Mouse (Mus musculus) midbrain, embryonic 10.5 days (tissue): Measurements from ENCODE around the gene Cdc42se1. TPM values are rescaled to one million over a fixed set of nuclear protein-coding genes. Genes with fewer than 3 reads are reported as not detected.

Experiments used
- DNase-seq: peaks from one replicate; pipeline ENCODE4 v3.0.0-alpha.2; 2017; ENCODE audit warnings: low spot score
- H3K27ac ChIP-seq: fragments of 300-500 bp; sonication (generic); replicated peaks from 2 replicates; pipeline ENCODE4 v1.5.1; 2016; ENCODE audit warnings: mild to moderate bottlenecking
- H3K27me3 ChIP-seq: fragments of 300-500 bp; sonication (generic); 2 replicates; pipeline ENCODE4 v1.6.1; 2016; ENCODE audit warnings: low read depth, mild to moderate bottlenecking; ENCODE audit not compliant: poor library complexity, severe bottlenecking
- H3K36me3 ChIP-seq: fragments of 300-500 bp; sonication (generic); 2 replicates; pipeline ENCODE4 v1.6.1; 2016; ENCODE audit warnings: mild to moderate bottlenecking, moderate library complexity
- H3K4me1 ChIP-seq: fragments of 300-500 bp; sonication (generic); 2 replicates; pipeline ENCODE4 v1.6.1; 2016
- H3K4me3 ChIP-seq: fragments of 300-500 bp; sonication (generic); 2 replicates; pipeline ENCODE4 v1.5.1; 2016; ENCODE audit warnings: mild to moderate bottlenecking, moderate library complexity
- H3K9me3 ChIP-seq: fragments of 300-500 bp; sonication (generic); replicated peaks from 2 replicates; pipeline ENCODE4 v1.6.1; 2016; ENCODE audit warnings: mild to moderate bottlenecking
- WGBS: fragments of 180-500 bp; shearing (Covaris S2); methylation state at CpG from one replicate; pipeline ENCODE4 v1.1.7; 2016; 5-methylcytosine and 5-hydroxymethylcytosine counted together
- polyA plus RNA-seq: library from polyadenylated mRNA; unstranded; fragments of >200 nt; fragmentation: Nextera tagmentation; extraction: Ambion mirVana; gene quantifications from 2 replicates; pipeline ENCODE4 v1.2.1, GENCODE M21; 2016

Cdc42se1 gene
- polyA plus RNA-seq, 1 experiment from 2014 or later: 92.5 TPM

DNA sequence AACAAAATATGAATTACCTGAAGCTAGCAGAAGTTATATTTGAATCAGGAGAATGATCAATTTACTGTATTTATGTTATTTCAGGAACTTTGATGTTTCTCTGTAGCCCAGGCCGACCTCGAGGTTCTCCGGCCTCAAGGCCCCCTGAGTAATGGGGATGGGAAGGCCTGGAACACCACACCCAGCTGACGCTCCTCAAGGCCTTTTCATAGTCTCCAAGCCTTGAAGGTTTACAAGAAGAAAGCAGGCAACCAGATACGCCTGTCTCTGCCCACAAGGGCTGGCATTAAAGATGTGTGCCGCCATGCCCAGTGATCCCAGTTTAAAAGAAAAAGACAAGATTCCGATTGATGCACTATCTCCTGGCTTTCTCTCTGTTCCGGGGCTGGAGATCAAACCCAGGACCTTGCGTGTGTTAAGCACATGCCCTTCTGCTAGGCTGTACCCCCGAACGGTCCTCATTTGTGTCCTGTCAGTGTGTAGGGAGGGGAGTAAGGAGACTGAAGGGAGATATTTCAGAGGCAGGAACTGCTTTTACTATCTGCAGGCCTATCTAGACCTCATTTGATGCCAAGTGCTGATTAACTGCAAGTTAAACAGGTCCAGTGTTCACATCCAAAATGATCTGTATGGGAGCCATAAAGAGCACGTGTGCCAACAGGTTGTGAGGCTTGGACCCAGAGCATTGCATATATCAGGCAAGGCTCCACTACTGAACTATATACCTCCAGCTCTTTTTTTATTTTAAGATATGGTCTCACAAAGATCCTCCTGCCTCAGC lies 56.2 kb downstream of the Cdc42se1 start:
- WGBS: 92% methylated on average over 12 of the region's 12 CpGs
- H3K36me3 ChIP-seq: peaks cover 21% of the 10 kb centered on the region
- H3K4me3 ChIP-seq: peak overlapping the region; percentile 81
- DNase-seq: no peak
- no peak overlapping the region for H3K27ac ChIP-seq
- H3K9me3 ChIP-seq: no peaks in the 10 kb centered on the region
- H3K27me3 ChIP-seq: no peaks in the 10 kb centered on the region
- peaks cover 37% of the 10 kb centered on the region for H3K4me1 ChIP-seq

DNA sequence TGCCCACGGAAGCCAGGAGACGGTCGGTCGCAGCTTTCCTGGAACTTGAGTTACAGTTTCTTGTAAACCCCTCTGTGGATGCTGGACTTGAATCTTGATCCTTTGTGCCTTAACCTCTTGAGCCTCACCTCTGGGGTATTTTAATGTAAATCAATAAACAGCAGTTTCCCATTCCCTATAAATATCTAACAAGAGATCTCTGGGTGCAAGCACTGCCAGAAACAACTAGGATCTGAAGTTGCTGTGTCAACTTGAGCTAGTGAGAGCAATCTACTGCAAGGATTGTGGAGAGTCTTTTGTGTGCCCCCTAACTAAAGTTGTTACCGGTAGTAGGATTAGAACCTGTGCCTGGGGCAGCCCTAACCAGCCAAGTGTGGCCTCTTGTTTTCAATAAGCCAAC lies 56.9 kb downstream of the Cdc42se1 start:
- Histone ChIP-seq H3K27me3 (no peaks in the 10 kb centered on the region), H3K4me1 (peaks cover 35% of the 10 kb centered on the region), H3K36me3 (peaks cover 26% of the 10 kb centered on the region), H3K4me3 (no peak overlapping the region), H3K27ac (no peak overlapping the region), H3K9me3 (no peaks in the 10 kb centered on the region)
- WGBS: 94% methylated on average over 5 of the region's 5 CpGs
- DNase-seq: no peak

Other genes starting within 250 kb of the Cdc42se1 start
- 40.0 and 42.2 TPM in 2 replicates for gene Zfp687, start 213.3 kb upstream of the Cdc42se1 start, polyA plus RNA-seq
- gene Psmd4, start 186.1 kb upstream of the Cdc42se1 start, polyA plus RNA-seq: 341 and 345 TPM in 2 replicates
- gene Pip5k1a, start 121.8 kb upstream of the Cdc42se1 start, polyA plus RNA-seq: 18.0 and 18.7 TPM in 2 replicates
- 278 and 290 TPM in 2 replicates for gene Vps72, start 117.7 kb upstream of the Cdc42se1 start, polyA plus RNA-seq
- gene Tmod4, start 104.3 kb upstream of the Cdc42se1 start, polyA plus RNA-seq: 0.27 and 0.88 TPM in 2 replicates
- 79.5 and 88.6 TPM in 2 replicates for gene Scnm1, start 94.7 kb upstream of the Cdc42se1 start, polyA plus RNA-seq
- gene Lysmd1, start 94.6 kb upstream of the Cdc42se1 start, polyA plus RNA-seq: 13.5 and 17.0 TPM in 2 replicates
- gene Tnfaip8l2, start 86.4 kb upstream of the Cdc42se1 start, polyA plus RNA-seq: 1.8 and 3.0 TPM in 2 replicates
- gene Sema6c, start 68.3 kb upstream of the Cdc42se1 start, polyA plus RNA-seq: 7.6 and 10.8 TPM in 2 replicates
- gene Gabpb2, start 10.8 kb upstream of the Cdc42se1 start, polyA plus RNA-seq: 10.6 and 11.3 TPM in 2 replicates
- gene Mllt11, start 3.4 kb downstream of the Cdc42se1 start, polyA plus RNA-seq: 41.1 and 72.9 TPM in 2 replicates
- 0.24 and 0.25 TPM in 2 replicates for gene Gm128, start 12.9 kb downstream of the Cdc42se1 start, polyA plus RNA-seq
- gene Bnipl, start 22.5 kb downstream of the Cdc42se1 start, polyA plus RNA-seq: 0.09 and 0.32 TPM in 2 replicates
- gene Mindy1, start 52.6 kb downstream of the Cdc42se1 start, polyA plus RNA-seq: 29.2 and 37.6 TPM in 2 replicates
- 25.2 and 27.9 TPM in 2 replicates for gene Prune1, start 53.3 kb downstream of the Cdc42se1 start, polyA plus RNA-seq
- gene Anxa9, start 78.4 kb downstream of the Cdc42se1 start, polyA plus RNA-seq: 1.5 and 1.9 TPM in 2 replicates
- gene Cers2, start 86.1 kb downstream of the Cdc42se1 start, polyA plus RNA-seq: 116 and 120 TPM in 2 replicates
- 52.3 and 61.9 TPM in 2 replicates for gene Setdb1, start 128.5 kb downstream of the Cdc42se1 start, polyA plus RNA-seq
- gene 4930558C23Rik, start 174.1 kb downstream of the Cdc42se1 start, polyA plus RNA-seq: not detected in 2 replicates
- 30.0 and 34.1 TPM in 2 replicates for gene Arnt, start 205.7 kb downstream of the Cdc42se1 start, polyA plus RNA-seq